Mouse (Mus musculus) thymus, adult 2 months (tissue): ENCODE data around the gene Plxna4. TPM values are rescaled to one million over a fixed set of nuclear protein-coding genes. Genes with fewer than 3 reads are reported as not detected.

Experiments used
- DNase-seq: peaks from one replicate; pipeline ENCODE4 v3.0.0; 2021
- H3K27ac ChIP-seq: fragments of 200-500 bp; 2 replicates; pipeline ENCODE4 v1.5.1; 2012; ENCODE audit warnings: low read length, control low read depth; ENCODE audit not compliant: control insufficient read depth, insufficient read depth
- H3K27me3 ChIP-seq: fragments of 200-500 bp; 2 replicates; pipeline ENCODE4 v1.6.1; 2012; ENCODE audit warnings: mild to moderate bottlenecking, low read length, moderate library complexity, mixed read lengths; ENCODE audit not compliant: control insufficient read depth, insufficient read depth
- H3K36me3 ChIP-seq: fragments of 200-500 bp; 2 replicates; pipeline ENCODE4 v1.6.1; 2012; ENCODE audit warnings: mild to moderate bottlenecking, low read length, moderate library complexity; ENCODE audit not compliant: control insufficient read depth, insufficient read depth
- H3K4me1 ChIP-seq: fragments of 200-500 bp; replicated peaks from 2 replicates; pipeline ENCODE4 v1.6.1; 2012; ENCODE audit warnings: low read length; ENCODE audit not compliant: control insufficient read depth, insufficient read depth
- H3K4me3 ChIP-seq: fragments of 200-500 bp; 2 replicates; pipeline ENCODE4 v1.5.1; 2012; ENCODE audit warnings: mild to moderate bottlenecking, low read length, control low read depth, moderate library complexity; ENCODE audit not compliant: control insufficient read depth, insufficient read depth
- CTCF ChIP-seq: fragments of 200-500 bp; IDR thresholded peaks from 2 replicates; pipeline ENCODE4 v1.5.1; 2012; ENCODE audit warnings: mild to moderate bottlenecking, control low read depth, low read length, moderate library complexity, borderline replicate concordance; ENCODE audit not compliant: control insufficient read depth, poor library complexity, insufficient read depth; ENCODE audit errors: extremely low read depth
- POLR2A ChIP-seq: fragments of 200-500 bp; IDR thresholded peaks from 2 replicates; pipeline ENCODE4 v1.6.1; 2012; ENCODE audit warnings: mild to moderate bottlenecking, low read length, control low read depth, moderate library complexity; ENCODE audit not compliant: control insufficient read depth, poor library complexity, insufficient read depth; ENCODE audit errors: extremely low read depth
- WGBS: fragments of 180-500 bp; shearing (Covaris S2); methylation state at CpG from one replicate; pipeline ENCODE4 v1.1.7; 2018; 5-methylcytosine and 5-hydroxymethylcytosine counted together
- polyA plus RNA-seq: library from polyadenylated mRNA; depleted of rRNA; stranded (reverse); fragments of >200 nt; gene quantifications from 2 replicates; pipeline ENCODE4 v1.2.3, GENCODE M21; 2012; rRNA removed

Gene Plxna4
- polyA plus RNA-seq, result 0.43 and 0.66 TPM in 2 replicates

- no peak within 1 kb of the TSS for H3K27ac ChIP-seq
- WGBS, result 2% methylated on average over 45 of the region's 55 CpGs
- TF ChIP-seq CTCF (no peak), POLR2A (no peak)
Observed at GRCm38 (mm10) chr6:32588056-32588671, at the start of gene Plxna4. TSS of gene Plxna4 (minus strand) at chr6:32588192.

GRCm38 (mm10) chr6:32637568-32638183 lies 49.7 kb upstream of the Plxna4 start:
- Histone ChIP-seq H3K27me3 (no peaks in the 10 kb centered on the region), H3K36me3 (no peaks in the 10 kb centered on the region), H3K4me1 (no peaks in the 10 kb centered on the region), H3K27ac (no peak overlapping the region), H3K4me3 (no peak overlapping the region)
- no peak for DNase-seq
- TF ChIP-seq CTCF (no peak), POLR2A (no peak)
- WGBS, result 84% methylated on average over 6 of the region's 6 CpGs

More at GRCm38 (mm10) chr6:32588056-32588671, at the start of gene Plxna4:
- H3K4me3 ChIP-seq, result peak within 1 kb of the TSS; percentile 17; the same call in 1 of the 2 replicates
- peak; percentile 30 for DNase-seq
- 0 out of 2 replicates have a peak, but pooled peaks cover 7% of the 10 kb centered on the region for H3K4me1 ChIP-seq
- H3K27me3 ChIP-seq, result peaks cover 6% of the 10 kb centered on the region; the same call in 1 of the 2 replicates
- H3K36me3 ChIP-seq, result no peaks in the 10 kb centered on the region

GRCm38 (mm10) chr6:32610712-32611111 lies 22.7 kb upstream of the Plxna4 start:
- no peak for DNase-seq
- TF ChIP-seq POLR2A, result no peak
- TF ChIP-seq CTCF, result no peak

GRCm38 (mm10) chr6:32606787-32607186 lies 18.8 kb upstream of the Plxna4 start:
- no peaks in the 10 kb centered on the region for H3K4me1 ChIP-seq
- H3K27ac ChIP-seq, result no peak overlapping the region
- DNase-seq, result no peak
- H3K4me3 ChIP-seq, result no peak overlapping the region
- no peaks in the 10 kb centered on the region for H3K27me3 ChIP-seq
- WGBS, result 72% methylated on average over 3 of the region's 3 CpGs
- no peaks in the 10 kb centered on the region for H3K36me3 ChIP-seq
- TF ChIP-seq POLR2A (no peak), CTCF (no peak)

More at GRCm38 (mm10) chr6:32610712-32611111, 22.7 kb upstream of the Plxna4 start:
- Histone ChIP-seq H3K27ac (no peak overlapping the region), H3K36me3 (no peaks in the 10 kb centered on the region), H3K4me3 (no peak overlapping the region), H3K27me3 (no peaks in the 10 kb centered on the region), H3K4me1 (no peaks in the 10 kb centered on the region)

GRCm38 (mm10) chr6:32605581-32605980 lies 17.6 kb upstream of the Plxna4 start:
- DNase-seq, result no peak
- WGBS, result 53% methylated on average over 3 of the region's 3 CpGs
- no peaks in the 10 kb centered on the region for H3K27me3 ChIP-seq
- TF ChIP-seq CTCF (no peak), POLR2A (no peak)
- no peak overlapping the region for H3K27ac ChIP-seq
- no peaks in the 10 kb centered on the region for H3K4me1 ChIP-seq
- H3K4me3 ChIP-seq, result no peak overlapping the region
- no peaks in the 10 kb centered on the region for H3K36me3 ChIP-seq

- no peak for DNase-seq
- Histone ChIP-seq H3K27ac (no peak overlapping the region), H3K4me1 (no peaks in the 10 kb centered on the region), H3K36me3 (no peaks in the 10 kb centered on the region), H3K27me3 (no peaks in the 10 kb centered on the region), H3K4me3 (no peak overlapping the region)
- WGBS, result 88% methylated on average over 4 of the region's 4 CpGs
- TF ChIP-seq POLR2A (no peak), CTCF (no peak)
Observed at GRCm38 (mm10) chr6:32604901-32605300, 16.9 kb upstream of the Plxna4 start.

- WGBS, result 94% methylated on average over 2 of the region's 2 CpGs
- no peaks in the 10 kb centered on the region for H3K27me3 ChIP-seq
- H3K4me1 ChIP-seq, result no peaks in the 10 kb centered on the region
- no peak for TF ChIP-seq POLR2A
- no peak for TF ChIP-seq CTCF
- no peak overlapping the region for H3K4me3 ChIP-seq
- DNase-seq, result no peak
- H3K36me3 ChIP-seq, result no peaks in the 10 kb centered on the region
- no peak overlapping the region for H3K27ac ChIP-seq
Observed at GRCm38 (mm10) chr6:32602130-32602529, 14.1 kb upstream of the Plxna4 start.

GRCm38 (mm10) chr6:32601306-32601705 lies 13.3 kb upstream of the Plxna4 start:
- Histone ChIP-seq H3K27me3 (no peaks in the 10 kb centered on the region), H3K4me1 (no peaks in the 10 kb centered on the region), H3K4me3 (no peak overlapping the region), H3K36me3 (no peaks in the 10 kb centered on the region), H3K27ac (no peak overlapping the region)
- WGBS, result 89% methylated on average over 2 of the region's 2 CpGs
- TF ChIP-seq POLR2A, result no peak
- TF ChIP-seq CTCF, result no peak
- DNase-seq, result no peak
